Mouse (Mus musculus) frontal cortex, adult (tissue): ENCODE measurements around the gene Lpp.

Experiments used
- ATAC-seq: cut with Nextera tagmentation; 2 replicates; pipeline ENCODE4 v1.9.2; 2017; ENCODE audit warnings: mild to moderate bottlenecking, moderate library complexity, mixed read lengths; ENCODE audit not compliant: low TSS enrichment

The Lpp gene

DNA sequence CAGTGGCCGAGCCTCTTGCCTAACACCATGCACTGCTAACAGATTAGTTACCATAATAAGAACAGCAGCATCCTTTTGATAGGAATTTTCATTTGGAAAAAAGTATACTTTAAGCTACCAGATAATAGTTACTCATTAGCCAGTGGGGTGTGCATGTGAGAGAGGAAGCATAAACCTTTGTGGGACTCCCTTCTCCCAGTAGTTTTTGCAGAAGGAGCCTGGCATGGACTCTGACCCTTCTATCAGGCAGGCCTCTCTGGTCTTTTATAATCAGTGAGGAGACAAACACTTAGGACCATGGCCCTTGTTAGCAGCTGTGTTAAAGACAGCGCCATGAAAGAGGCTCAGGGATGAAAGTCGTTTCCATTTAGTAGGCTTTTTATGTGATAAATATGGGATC lies 76.0 kb downstream of the Lpp start:
- no peak for ATAC-seq

DNA sequence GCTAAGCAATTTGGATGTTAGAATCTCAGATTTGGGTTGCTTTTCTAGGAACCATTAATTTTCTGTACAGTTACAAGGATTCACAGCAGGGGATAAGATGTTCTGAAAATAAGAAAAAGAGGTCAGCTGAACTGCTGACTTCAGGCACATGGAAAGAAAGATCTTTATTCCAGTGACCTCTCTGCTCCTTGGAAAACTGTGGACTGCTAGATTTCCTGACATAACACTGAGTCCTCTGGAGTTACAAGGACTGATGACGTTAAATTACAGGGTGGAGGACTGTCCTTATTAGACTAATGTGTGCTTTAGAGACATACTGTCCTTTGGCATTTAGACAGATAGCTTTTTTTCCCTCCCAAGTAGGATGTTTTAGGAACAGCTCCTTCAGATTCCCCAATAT lies 77.3 kb downstream of the Lpp start:
- no peak for ATAC-seq

DNA sequence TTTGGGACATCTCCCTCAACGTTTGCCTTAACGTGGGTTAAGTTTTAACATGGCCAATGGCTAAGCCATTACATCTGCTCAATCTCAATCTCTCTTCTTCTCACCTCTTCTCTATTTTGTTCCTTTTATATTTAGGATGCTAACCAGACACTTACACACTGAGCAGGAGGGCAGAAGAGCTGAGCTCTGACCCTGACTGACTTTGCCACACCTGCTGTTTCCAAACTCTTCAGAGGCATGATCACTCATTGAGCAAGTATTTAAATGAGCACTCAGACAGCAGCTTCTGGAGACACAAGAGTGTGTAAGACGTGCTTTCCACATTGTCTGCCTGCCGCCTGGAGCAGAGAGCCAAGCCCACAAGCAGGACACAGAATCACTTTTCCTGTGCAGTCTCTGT lies 77.7 kb downstream of the Lpp start:
- no peak for ATAC-seq

DNA sequence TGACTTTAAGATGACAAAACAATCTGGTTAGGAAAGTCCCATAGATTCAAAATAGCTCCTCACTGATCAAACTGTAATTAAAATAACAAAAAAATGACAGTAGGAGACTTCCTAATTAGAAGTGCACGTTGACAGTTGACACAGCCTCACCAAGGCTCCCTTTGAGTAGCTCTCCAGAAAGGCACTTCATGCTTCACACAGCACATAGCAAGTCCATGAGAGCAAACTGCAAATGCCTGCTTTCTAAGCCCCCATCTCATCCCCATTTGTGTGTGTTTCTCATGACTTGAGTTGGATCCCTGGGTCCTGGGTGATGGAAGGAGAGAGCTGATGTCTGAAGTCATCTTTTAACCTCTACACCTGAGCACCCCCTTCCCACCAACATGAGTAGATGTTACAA lies 78.5 kb downstream of the Lpp start:
- ATAC-seq, result no peak

DNA sequence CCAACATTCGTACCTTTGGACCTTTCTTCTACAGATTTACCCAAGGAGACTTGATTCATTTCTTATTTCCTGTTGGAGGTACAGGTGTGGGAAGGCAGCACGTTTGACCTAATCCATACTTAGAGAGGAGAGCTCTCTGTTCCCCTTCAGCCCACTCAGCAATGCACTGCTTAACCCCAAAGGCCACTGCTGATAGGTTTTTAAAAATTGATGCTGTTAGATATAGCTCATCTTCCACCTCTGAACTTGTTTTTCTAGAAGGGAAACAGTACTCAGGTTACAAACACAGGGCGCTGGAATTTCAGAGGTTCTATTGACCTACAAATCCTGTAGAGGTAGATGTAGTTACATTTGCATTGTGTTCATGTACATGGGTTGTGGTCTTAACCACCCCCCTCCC lies 80.7 kb downstream of the Lpp start:
- no peak for ATAC-seq

DNA sequence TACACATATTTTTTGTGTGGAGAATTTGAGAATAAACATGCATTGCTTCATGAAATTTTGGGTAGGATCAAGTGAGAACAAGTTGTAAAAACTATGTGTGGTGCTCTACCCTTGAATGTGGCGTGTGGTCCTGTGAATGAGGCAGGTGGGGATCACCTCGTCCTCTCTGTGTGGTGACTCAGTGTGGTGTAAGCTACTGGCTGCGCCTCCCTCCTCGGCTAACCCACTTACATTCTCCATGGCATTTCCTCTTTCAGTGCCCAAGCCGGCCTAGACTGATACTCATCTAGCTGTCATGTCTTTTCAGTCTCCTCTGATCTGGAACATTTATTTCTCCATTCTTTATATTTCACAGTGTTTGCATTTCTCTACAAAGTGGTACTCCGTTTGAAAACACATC lies 81.5 kb downstream of the Lpp start:
- no peak for ATAC-seq

DNA sequence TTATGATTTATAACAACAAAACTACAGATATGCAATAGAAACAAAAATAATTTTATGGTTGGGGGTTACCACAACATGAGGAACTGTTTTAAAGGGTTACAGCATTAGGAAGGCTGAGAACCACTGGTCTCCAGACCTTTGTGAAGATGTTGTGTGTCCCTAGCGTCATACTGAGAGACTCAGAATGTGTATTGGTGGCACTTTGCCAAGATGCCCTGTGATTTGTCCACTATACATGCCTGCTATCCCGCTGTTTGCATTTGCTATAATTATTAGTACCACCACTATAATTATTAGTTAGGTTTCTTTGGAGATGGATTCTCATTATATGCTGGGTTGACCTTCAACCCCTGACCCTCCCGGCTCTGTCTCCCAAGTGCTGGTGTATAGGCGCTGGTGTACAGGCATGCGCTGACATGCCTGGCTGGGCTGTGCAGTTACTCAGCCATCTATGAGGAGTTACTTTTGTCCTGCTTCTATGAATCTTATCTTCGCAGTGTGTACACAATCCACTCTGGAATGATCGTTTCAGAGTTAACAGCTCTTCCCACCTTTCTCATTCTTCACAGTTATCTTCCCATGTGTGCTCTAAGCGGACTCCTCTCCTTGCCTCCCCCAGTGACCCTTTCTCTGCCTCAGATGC lies 82.1 kb downstream of the Lpp start:
- ATAC-seq, result no peak

DNA sequence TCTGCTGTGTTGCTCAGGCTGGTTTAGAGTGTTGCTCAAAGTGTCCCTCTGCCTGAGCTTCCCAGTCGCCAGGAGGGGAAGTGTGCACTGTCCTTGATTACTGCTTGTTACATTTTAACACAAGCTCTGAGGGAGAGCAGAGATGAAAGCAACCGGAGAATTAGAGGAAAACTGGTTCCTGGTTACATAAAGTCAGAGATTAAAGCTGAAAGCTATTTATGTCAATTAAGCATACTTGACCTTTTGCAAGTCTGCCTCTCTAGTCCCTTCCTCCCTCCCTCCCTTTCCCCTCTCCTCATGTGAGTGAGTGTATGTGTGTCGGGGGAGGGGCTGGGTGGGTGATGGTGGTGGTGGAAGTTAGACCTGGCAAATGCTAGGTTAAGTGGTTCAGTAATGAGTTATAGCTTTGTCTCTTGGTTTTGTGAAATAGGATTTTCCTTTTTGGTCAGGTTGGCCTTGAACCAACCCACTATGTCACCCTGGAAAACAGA lies 83.6 kb downstream of the Lpp start:
- no peak for ATAC-seq

DNA sequence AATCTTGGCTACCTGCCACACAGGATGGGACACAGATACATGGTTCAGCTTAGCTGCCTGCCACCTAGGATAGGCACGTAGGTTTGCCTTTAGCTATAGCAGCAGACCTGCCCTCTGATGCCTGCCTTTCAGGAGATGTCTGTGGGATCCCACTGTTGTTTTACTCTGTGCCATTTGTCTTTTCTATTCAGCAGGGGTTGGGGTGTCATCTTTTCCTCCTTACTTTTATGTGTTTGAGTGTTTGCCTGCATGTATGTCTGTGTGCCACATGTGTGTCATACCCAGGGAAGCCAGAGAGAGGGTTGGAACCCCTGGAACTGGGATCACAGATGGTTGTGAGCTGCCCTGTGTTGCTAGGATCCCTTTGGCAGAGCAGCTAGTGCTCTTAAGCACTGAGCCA lies 84.7 kb downstream of the Lpp start:
- no peak for ATAC-seq

DNA sequence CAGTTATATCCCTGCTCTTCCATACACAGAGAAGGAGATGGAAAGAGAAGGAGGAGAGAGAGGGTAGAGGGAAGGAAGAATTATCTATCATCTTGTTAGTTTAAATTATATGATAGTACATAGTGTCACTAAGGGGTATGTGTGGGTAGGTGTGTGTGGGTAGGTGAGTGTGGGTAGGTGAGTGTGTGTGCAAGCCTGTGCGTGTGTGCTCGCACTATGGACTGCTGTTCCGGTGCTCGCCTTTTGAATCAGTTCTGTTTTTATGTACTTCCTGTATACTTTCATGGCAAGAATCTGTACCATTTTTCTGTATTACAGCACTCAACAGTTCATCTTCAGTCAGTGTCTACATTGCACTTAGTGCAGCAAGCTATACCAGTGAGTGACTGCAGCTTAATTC lies 85.5 kb downstream of the Lpp start:
- no peak for ATAC-seq

DNA sequence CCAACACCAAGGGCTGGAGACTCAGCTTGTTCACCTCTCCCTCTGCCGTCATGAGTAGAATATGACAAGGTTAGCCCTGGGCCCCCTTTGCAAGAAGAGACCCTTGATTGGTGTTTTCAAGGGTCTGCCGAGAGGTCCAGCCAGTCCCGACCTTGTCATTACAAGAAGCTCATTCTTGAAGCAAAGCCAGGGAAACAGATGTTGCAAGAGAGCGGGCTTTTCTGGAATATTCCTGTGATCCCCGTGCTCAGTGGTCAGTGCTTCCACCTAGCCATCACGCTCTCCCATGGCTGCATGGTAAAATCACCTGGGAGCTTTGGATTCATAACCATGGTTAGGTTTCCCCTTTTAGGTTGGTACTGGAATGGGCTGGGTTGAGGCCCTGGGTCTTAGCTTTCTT lies 89.3 kb downstream of the Lpp start:
- ATAC-seq, result no peak

DNA sequence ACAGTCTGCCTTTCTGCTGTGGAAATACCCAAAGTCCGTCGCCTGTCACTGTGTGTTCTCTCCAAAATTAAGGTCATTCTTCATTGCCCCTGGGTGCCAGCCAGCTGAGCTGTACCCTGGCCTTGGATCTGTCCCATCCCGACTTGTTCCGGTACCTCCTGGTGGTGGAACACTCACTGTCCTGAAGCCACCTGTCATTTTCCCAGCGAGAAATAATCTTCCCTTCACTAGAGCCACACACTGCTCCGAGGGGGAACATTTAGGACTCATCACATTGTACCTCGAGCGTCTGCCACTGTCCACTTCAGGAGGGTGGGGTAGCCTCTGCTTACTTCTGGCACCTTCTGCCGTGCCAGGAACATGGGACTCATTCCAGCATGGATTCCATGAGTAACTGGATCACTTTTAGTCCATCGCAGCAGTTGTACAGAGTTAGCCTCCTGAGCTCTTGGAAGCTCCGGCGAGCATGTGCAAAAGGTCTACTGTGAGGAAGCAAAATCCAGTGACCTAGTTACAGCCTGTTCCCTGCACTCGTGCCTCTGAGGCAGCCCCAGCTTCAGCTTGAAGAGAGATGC lies 90.3 kb downstream of the Lpp start:
- peak; percentile 85 for ATAC-seq

DNA sequence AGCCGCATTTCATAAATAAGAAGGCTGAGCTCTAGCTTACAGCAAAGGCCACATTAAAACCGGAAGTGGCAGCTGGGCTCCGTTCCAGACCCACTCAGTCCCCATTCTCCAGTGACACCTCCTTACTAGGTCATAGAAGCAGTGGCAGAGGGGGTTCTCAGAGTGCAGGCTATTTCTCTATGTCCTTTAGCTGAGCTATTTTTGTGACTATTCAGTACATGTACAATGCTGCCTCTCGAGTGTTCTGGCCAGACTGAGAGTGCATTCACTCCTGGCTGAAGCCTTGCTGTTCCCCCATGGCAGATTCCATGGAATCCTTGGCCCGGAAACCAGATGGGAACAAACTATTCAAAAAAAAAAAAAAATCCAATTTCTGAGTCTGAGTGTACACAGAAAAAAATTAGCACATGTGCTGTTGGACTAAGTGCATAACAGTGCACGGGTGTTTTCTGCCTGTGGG lies 94.5 kb downstream of the Lpp start:
- 0 out of 2 replicates have a peak, but pooled peaks have one; percentile 32 for ATAC-seq

DNA sequence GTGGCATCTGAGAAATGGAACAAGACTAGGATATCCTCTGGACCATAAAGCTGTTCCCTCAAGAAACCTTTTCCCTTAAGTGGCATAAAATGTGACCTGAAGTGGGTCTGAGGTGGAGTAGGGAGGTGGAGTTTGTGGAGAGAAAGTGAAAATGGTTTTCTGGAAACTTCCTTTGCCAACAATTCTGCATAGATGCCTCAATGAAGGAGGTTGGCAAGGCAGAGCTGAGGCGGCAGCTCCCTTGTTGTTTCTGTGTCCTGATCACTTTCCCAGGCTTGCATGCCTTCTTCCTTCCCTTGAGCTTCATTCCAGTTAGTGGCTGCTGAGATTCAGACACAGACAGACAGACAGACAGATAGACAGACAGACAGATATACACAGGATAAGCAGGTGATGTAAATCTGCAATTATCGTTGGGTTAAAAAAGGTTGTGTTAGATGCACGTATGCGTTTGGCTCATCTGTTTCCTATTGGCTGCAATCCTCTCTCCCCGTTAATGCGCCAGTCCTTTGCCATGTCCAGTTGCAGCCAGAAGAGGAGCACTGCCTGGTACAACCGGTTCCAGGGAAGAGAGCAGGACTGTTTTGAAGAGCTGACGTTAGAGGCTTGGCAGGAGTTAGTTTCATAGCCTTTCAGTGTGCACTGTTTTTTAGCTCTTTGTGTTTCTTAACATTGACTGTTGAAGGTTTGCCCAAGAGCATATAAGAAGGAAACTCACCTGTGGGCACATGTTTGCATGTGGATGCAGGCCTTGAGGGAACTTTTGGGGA lies 96.4 kb downstream of the Lpp start:
- ATAC-seq, result no peak

DNA sequence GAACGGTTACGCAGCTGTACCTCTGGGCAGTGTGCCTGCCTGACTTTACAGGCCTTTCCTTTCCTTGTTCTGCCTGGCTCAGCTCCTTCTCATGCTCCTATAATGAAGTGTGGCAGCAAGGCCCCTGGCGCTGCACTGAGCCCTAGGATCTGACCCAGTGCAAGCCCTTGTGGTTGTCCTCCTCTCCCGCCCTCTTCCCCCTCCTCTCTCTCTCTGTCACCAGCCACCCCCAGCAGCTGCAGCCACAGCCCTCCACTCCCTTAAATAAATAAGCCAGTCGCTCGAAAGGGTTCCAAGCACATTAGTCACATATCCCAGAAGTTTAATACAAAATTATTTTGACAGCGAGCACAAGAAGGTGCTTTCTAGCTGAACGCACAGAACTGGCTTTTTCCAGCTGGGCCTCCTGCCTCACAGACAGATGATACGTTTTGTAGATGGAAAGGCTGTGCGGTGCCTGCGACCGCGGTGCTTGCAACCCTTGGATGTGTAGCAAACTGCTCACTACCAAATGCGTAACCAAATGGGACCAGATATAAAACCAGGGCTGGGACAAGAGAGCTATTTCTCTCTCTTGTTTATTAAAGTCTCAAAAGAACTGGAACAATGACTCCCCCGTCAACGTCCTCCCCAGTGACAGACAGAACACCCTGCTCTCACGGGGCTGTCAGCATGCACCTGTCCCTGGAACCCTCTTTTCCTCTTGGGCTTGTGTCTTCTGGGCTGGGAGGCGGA lies 97.6 kb downstream of the Lpp start:
- ATAC-seq, result no peak

DNA sequence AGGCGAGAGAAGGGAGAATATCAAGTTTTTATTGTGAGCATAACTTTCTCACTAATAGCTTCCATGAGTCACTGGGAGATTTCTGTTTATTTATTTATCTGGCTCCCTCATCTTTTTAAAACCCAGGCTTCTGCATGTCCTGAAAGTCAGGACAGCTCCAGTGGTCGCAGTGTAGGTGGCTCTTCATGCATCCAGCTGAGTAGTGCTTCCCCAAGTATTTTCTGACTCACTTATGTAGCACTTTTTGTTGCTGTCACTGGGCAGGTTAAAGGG lies 98.1 kb downstream of the Lpp start:
- ATAC-seq, result no peak

DNA sequence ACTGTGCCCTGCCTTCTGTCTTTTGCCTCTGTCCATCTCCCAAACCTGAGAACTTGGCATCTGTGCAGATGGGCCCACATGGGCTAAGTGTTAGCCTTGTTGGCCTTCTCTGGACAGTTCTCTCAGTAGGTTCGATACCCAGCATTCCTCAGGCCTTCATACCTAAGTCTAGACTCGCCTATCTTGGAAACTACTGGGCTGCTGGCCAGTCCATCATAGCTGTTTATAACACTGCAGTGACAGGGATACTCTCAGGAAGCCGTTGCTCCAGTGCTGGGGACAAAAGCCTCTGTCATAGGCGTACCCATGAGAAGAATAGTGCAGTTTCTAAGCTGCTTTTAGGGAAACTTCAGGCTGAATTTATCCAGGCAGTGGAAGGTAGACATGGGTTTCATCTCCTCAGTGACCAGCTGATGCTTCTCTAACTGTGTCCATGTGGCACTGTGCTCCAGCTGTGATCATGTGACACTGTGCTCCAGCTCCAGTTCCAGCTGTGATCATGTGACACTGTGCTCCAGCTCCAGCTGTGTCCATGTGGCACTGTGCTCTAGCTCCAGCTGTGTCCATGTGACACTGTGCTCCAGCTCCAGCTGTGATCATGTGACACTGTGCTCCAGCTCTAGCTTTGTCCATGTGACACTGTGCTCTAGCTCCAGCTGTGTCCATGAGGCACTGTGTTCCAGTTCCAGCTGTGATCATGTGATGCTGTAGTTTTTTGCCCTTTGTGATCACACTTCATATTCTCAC lies 99.1 kb downstream of the Lpp start:
- ATAC-seq, result no peak

DNA sequence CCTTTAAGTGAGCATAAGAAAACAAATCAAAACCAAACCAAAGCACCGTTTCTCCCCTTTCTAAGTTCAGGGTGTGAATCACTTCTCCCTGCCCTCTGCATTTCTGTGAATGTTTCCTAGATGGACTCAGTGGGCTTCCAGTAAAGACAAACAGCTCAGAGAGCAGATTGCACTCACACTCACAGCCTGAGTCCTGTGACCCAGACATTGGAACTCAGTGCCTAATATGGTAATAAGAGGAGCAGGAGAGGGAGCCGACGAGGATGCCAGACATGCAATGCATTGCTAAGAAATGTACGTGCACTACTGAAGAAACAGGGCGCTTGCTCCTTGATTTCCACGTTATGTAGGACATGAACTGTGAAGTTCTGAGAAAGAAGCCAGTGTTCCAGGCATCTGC lies 101.2 kb downstream of the Lpp start:
- ATAC-seq, result no peak

DNA sequence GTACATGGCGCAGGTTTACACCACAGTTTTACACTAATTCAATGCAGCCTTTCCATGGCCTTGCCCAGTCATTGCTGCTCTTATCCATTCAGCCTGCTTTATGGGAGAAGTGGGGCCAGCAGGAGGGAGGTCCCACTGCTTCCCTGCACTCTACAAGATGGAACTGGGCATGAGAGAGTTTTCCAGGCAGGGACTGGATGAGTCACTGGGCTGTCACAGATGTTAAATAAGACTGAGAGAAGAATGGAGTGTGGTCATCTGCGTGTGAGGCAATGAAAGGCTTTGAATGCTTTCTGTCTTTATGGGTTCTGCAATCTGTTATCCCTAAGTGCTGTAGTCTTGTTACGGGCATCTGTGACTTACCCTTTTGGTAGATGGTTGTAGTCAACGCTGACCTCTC lies 102.2 kb downstream of the Lpp start:
- peak; percentile 73 for ATAC-seq

DNA sequence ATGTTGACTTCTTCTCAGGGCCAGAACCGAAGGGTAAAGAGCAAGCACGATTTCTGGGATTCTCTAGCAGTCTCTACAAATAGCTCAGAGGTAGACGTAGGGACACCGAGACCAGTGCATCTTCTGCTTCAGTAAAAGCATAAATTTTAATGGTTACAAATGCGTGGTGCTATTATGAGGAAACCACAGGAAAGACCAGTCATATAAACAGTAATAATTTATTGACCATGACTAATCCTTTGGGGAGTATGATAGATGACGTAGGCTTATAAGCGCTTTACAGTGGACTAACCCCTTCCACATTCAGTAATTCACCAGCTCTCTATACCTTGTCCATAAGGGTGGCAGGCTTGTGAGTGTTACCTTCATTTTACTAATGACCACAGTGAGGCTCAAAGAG lies 103.3 kb downstream of the Lpp start:
- ATAC-seq, result no peak

DNA sequence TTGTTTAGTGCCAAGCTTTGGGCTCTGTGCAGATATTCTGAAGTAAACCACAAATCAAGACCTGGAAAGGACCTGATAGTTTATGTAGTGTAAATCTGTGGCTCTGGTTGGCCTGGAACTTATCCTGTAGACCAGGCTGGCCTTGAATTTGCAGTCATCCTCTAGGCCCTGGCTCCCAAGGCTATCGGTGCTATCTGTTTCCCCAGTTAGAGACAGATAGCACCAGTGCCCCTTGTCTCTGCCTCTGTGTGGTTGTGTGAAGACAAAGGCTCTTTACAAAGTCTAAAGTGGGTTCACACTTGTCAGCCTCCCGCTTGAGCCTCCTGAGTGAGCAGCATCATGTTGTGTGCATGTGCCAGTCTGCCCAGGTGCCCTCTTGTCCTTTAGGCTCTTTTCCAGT lies 104.1 kb downstream of the Lpp start:
- ATAC-seq, result no peak

DNA sequence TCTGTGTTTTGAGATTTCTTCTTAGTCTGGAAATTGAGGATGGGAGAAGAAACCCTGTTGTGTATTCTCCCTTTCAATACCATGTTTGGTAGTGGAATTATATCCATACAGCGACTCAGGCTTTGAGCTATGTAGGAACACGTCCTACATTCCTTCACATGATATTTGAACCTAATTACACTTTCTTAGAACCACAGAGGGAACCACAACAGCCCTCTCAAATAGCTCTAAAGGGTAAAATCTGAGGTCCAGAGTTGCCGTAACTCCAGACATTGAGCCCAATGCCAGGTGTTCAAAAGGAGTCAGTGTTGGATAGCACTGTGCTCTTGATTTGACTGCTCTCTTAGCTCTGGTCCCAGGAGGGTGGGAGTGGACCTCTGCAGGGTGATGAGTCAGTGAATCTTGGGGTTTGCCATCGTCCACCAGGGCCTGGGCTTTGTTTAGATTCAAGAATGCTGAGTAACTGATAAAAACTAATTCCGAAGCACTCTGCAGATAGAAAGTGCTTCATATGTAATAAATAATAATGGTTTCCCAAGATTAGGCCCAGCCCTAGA lies 104.9 kb downstream of the Lpp start:
- ATAC-seq, result no peak
